Mouse (Mus musculus): ENCODE results near the gene 2310034G01Rik. TPM values are rescaled to one million over a fixed set of nuclear protein-coding genes. Genes with fewer than 3 reads are reported as not detected.

2310034G01Rik gene
- polyA plus RNA-seq, 1 experiment from 2014 or later, result 3.0 TPM

DNA sequence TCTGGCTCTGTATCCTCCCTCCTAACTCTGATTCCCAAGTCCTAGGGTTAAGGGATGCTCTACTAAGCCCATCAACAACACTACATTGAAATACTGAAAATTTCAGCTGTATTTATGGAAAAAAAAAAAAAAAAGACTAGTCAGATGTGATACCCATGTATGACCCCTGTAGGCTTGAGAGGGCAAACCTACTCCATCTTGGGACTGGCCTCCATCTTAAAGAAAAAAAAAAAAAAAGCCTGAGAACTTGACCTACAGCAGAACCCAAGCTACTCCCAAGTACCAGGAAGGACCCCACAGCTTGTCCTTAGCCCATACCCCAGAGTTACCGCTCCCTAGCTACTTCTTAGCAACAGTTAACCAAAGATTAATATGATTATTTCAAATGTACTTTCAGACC lies 3.0 kb downstream of the 2310034G01Rik start:
- Histone ChIP-seq H3K9ac (replicated peaks; ENCODE audit: low read depth, low read length) (no peak overlapping the region), H3K27ac (ENCODE audit: low read length) (no peak overlapping the region), H3K4me2 (ENCODE audit: low read length) (no peak overlapping the region), H3K4me3 (replicated peaks; ENCODE audit: low read length) (no peak overlapping the region), H3K4me1 (replicated peaks; ENCODE audit: control insufficient read depth, insufficient read depth, low read length) (peaks cover 16% of the 10 kb centered on the region), H3K9me3 (ENCODE audit: control insufficient read depth, low read length) (no peaks in the 10 kb centered on the region), H3K36me3 (ENCODE audit: control insufficient read depth, insufficient read depth) (no peaks in the 10 kb centered on the region), H3K27me3 (replicated peaks; ENCODE audit: control insufficient read depth, insufficient read depth, low read length) (no peaks in the 10 kb centered on the region)
- no peak for ATAC-seq
- 98% methylated on average over 1 of the region's 1 CpGs for WGBS

DNA sequence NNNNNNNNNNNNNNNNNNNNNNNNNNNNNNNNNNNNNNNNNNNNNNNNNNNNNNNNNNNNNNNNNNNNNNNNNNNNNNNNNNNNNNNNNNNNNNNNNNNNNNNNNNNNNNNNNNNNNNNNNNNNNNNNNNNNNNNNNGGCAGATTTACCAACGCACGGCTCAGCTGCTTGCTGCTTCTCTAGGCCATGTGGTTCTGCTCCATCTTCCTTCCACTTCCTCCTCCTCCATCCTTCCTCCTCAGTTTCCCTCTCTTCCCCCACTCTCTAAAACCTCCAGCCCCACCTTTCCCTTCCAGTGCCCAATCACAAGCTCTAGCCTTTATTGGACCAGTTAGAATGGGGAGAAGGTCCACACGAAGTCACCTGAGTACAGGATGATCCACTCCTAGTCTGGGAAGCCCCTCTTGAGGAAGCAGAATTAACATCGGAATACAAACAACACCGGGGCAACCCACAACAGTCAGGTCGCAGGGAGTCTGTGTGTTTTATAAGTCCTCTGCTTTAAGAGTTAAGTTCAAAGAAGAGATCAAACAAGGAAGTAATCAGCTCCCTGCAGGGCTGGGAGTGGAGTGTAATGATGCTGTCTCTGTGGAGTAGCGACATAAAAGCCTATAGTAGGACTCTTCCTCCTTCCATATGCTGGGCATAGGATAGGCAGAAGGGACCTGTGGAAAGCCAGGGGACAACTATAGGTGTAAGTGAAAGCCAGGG lies 5.2 kb downstream of the 2310034G01Rik start:
- no peak for ATAC-seq
- Histone ChIP-seq H3K4me3 (replicated peaks; ENCODE audit: low read length) (no peak overlapping the region), H3K9ac (replicated peaks; ENCODE audit: low read depth, low read length) (no peak overlapping the region), H3K4me1 (replicated peaks; ENCODE audit: control insufficient read depth, insufficient read depth, low read length) (peaks cover 13% of the 10 kb centered on the region), H3K36me3 (ENCODE audit: control insufficient read depth, insufficient read depth) (no peaks in the 10 kb centered on the region), H3K27me3 (replicated peaks; ENCODE audit: control insufficient read depth, insufficient read depth, low read length) (no peaks in the 10 kb centered on the region), H3K27ac (ENCODE audit: low read length) (no peak overlapping the region), H3K4me2 (ENCODE audit: low read length) (no peak overlapping the region), H3K9me3 (ENCODE audit: control insufficient read depth, low read length) (no peaks in the 10 kb centered on the region)
- WGBS, result 23% methylated on average over 7 of the region's 7 CpGs

DNA sequence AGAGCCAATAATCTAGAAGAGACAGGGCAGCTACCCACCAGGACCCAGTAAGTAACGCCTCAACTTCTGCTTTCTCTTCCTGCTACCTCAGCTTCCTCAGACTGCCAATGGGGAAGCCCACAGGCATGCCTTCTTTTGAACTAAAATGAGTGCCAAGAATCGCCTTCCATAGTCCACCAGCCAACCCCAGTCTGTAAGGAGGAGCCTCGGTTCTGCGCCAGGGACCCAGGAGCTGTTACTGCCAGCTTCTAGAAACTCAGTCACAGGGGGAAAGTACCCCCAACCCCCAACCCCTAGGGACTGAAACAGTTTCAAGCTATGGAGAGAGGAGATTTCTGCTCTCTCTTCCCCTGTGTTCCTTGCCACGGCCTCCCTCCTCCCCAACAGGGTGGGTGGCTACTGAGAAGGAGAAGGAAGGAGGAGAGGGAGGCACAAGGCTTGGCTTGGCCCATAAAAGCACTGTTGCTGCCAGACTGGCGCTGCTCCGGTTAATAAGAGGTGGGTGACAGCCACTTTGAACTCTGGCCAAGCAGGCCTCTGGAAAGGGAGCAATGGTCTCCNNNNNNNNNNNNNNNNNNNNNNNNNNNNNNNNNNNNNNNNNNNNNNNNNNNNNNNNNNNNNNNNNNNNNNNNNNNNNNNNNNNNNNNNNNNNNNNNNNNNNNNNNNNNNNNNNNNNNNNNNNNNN lies 10.7 kb downstream of the 2310034G01Rik start:
- WGBS, result 38% methylated on average over 7 of the region's 7 CpGs
- Histone ChIP-seq H3K4me3 (replicated peaks; ENCODE audit: low read length) (peak overlapping the region; percentile 29), H3K4me1 (replicated peaks; ENCODE audit: control insufficient read depth, insufficient read depth, low read length) (peaks cover 27% of the 10 kb centered on the region), H3K27me3 (replicated peaks; ENCODE audit: control insufficient read depth, insufficient read depth, low read length) (no peaks in the 10 kb centered on the region), H3K4me2 (ENCODE audit: low read length) (peak overlapping the region; percentile 45), H3K9me3 (ENCODE audit: control insufficient read depth, low read length) (no peaks in the 10 kb centered on the region), H3K36me3 (ENCODE audit: control insufficient read depth, insufficient read depth) (no peaks in the 10 kb centered on the region), H3K9ac (replicated peaks; ENCODE audit: low read depth, low read length) (peak overlapping the region; percentile 16), H3K27ac (ENCODE audit: low read length) (peak overlapping the region; percentile 76)
- peak; percentile 47 for ATAC-seq

DNA sequence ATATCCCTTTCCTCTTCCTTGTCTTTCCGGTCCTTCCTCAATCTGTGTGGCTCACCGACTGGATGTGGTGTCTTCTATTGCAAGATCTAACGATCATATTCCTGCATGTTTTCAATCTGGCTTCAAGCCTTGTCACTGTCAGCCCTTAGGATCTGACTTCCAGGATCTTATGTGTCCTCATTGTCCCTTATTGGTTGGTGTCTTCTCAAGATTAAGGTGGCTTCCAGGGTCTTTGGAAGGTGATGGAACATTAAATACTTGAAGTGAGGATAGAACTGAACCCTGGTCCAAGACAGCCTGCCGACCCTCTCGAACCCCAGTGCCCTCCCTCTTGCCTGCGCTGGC lies 11.2 kb downstream of the 2310034G01Rik start:
- ATAC-seq, result no peak
- H3K9me3 ChIP-seq (ENCODE audit: control insufficient read depth, low read length), result no peaks in the 10 kb centered on the region
- H3K9ac ChIP-seq (replicated peaks; ENCODE audit: low read depth, low read length), result peak overlapping the region; percentile 16
- peaks cover 27% of the 10 kb centered on the region for H3K4me1 ChIP-seq (replicated peaks; ENCODE audit: control insufficient read depth, insufficient read depth, low read length)
- peak overlapping the region; percentile 29 for H3K4me3 ChIP-seq (replicated peaks; ENCODE audit: low read length)
- H3K27ac ChIP-seq (ENCODE audit: low read length), result peak overlapping the region; percentile 76
- H3K4me2 ChIP-seq (ENCODE audit: low read length), result peak overlapping the region; percentile 45
- WGBS, result 47% methylated on average over 6 of the region's 6 CpGs
- H3K27me3 ChIP-seq (replicated peaks; ENCODE audit: control insufficient read depth, insufficient read depth, low read length), result no peaks in the 10 kb centered on the region
- no peaks in the 10 kb centered on the region for H3K36me3 ChIP-seq (ENCODE audit: control insufficient read depth, insufficient read depth)

DNA sequence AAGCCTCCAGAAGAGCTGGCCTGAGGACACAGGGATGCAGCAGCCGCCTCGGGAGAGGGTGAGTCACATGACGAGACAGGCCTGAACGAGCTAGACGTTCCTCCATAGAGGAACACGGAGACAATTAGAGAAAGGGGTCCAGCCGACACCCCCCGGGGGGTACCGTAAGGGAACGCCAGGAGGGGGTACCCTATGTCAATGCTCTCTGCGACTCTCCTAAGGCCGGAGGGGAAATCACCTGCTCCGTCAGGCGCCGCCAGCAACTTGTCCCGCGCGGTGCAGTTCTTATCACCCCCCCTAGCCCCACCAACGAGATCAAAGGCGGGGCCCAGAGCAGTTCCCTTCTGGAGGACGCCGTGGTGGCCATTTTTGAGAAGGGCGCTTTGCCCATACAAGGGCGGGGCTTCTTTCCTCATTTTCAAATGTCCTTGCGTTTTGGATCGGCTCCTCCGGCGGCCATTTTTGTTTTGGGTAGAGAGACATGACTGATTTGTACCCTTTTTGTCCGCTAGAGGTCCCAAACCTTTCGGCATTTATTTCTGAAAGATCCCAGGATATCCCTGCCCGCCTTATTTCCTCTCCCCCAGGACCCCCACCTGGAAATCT lies 11.7 kb downstream of the 2310034G01Rik start, which contains the start of gene Cuedc2:
Gene Cuedc2 (minus strand): TSS at position 372 of the 606 bp plus-strand sequence.
- H3K4me3 ChIP-seq (replicated peaks; ENCODE audit: low read length), result peak within 1 kb of the TSS; percentile 87
- H3K9ac ChIP-seq (replicated peaks; ENCODE audit: low read depth, low read length), result peak within 1 kb of the TSS; percentile 91
- H3K27ac ChIP-seq (ENCODE audit: low read length), result peak within 1 kb of the TSS; percentile 83
- H3K4me1 ChIP-seq (replicated peaks; ENCODE audit: control insufficient read depth, insufficient read depth, low read length), result peaks cover 27% of the 10 kb centered on the region
- WGBS, result under 1% methylated on average over 31 of the region's 31 CpGs
- H3K36me3 ChIP-seq (ENCODE audit: control insufficient read depth, insufficient read depth), result no peaks in the 10 kb centered on the region
- ATAC-seq, result peak; percentile 89
- H3K4me2 ChIP-seq (ENCODE audit: low read length), result peak within 1 kb of the TSS; percentile 94
- no peaks in the 10 kb centered on the region for H3K9me3 ChIP-seq (ENCODE audit: control insufficient read depth, low read length)
- H3K27me3 ChIP-seq (replicated peaks; ENCODE audit: control insufficient read depth, insufficient read depth, low read length), result no peaks in the 10 kb centered on the region

DNA sequence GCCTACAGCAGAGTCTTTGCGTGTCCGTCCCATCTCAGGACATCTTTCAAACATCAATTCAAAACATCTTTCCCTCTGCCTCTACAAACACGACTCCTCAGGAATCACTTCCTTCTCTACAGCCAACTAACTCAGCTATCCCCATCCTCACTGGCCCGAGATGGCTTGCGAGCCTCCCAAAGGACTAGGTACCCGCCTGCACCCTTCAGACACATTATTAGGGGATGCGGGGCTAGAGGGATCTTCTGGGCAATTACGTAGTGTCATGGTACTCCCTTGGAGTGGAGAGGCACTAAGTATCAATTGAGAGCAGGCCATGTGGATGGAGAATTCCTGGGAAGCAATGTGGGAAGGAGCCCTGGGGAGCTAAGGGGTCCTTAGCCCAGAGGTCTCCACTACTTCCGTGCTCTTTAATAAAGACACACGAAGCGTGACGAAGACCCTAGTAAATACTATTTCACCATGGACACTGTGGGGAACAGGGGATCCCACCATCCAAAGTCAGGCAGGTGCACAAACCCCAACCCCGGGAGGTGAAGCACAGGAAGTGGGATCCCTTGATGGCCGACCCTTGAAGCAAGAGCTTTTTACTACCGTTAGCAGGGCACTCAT lies 12.3 kb downstream of the 2310034G01Rik start:
- H3K4me1 ChIP-seq (replicated peaks; ENCODE audit: control insufficient read depth, insufficient read depth, low read length), result peaks cover 27% of the 10 kb centered on the region
- no peaks in the 10 kb centered on the region for H3K9me3 ChIP-seq (ENCODE audit: control insufficient read depth, low read length)
- H3K4me2 ChIP-seq (ENCODE audit: low read length), result peak overlapping the region; percentile 94
- WGBS, result 27% methylated on average over 15 of the region's 15 CpGs
- no peaks in the 10 kb centered on the region for H3K36me3 ChIP-seq (ENCODE audit: control insufficient read depth, insufficient read depth)
- H3K27ac ChIP-seq (ENCODE audit: low read length), result peak overlapping the region; percentile 83
- H3K27me3 ChIP-seq (replicated peaks; ENCODE audit: control insufficient read depth, insufficient read depth, low read length), result no peaks in the 10 kb centered on the region
- peak overlapping the region; percentile 87 for H3K4me3 ChIP-seq (replicated peaks; ENCODE audit: low read length)
- peak overlapping the region; percentile 91 for H3K9ac ChIP-seq (replicated peaks; ENCODE audit: low read depth, low read length)
- no peak for ATAC-seq

DNA sequence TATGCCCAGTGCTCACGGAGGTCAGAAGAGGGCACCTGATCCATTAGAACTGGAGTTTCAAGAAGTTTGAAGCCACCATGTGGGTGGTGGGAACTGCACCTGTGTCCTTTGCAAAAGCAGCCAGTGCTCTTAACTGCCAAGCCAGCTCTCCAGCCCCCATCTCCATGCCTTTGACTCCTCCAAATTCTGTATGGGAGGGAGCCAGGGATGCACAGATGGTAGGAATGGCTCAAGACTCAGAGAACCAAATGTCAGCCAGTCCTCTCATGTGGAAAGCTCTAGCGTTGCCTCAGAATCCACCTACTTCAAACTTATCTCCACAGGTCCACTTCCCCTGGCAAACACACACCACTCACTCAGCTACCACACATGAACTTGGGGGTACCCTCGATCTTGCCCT lies 16.2 kb downstream of the 2310034G01Rik start:
- Histone ChIP-seq H3K36me3 (ENCODE audit: control insufficient read depth, insufficient read depth) (peaks cover 9% of the 10 kb centered on the region), H3K9ac (replicated peaks; ENCODE audit: low read depth, low read length) (no peak overlapping the region), H3K4me1 (replicated peaks; ENCODE audit: control insufficient read depth, insufficient read depth, low read length) (peaks cover 33% of the 10 kb centered on the region), H3K4me3 (replicated peaks; ENCODE audit: low read length) (no peak overlapping the region), H3K4me2 (ENCODE audit: low read length) (no peak overlapping the region), H3K9me3 (ENCODE audit: control insufficient read depth, low read length) (no peaks in the 10 kb centered on the region), H3K27me3 (replicated peaks; ENCODE audit: control insufficient read depth, insufficient read depth, low read length) (no peaks in the 10 kb centered on the region), H3K27ac (ENCODE audit: low read length) (no peak overlapping the region)
- WGBS, result 79% methylated on average over 3 of the region's 3 CpGs
- no peak for ATAC-seq

DNA sequence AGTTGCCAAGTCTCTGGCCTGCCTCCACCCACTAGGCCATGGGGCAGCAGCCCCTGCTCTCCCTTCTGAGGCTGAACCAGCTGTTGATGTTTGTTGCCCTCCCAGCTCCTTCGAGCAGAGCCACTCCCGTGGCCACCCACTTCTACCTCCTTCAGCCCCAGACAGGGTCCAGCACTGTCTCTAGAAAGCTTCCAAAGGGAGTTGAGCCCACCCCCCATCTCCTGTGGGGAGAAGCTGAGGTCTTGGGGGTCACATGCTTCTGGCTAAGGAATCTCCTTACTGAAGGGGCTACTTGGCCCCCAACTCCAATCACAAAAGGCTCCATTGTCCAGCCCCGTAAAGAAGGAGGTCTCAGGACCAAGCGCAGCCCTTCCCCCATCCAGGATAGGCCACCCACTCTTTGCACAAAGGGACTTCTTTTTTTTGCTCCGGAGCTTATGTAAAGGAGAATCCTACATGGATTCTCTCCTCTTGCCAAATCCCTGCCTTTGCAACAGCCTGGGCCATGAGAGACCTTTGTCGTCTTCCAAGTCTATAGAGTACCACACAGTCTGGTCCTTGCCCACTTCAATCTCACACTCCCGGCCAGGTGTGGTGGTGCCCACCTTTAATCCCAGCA lies 17.3 kb downstream of the 2310034G01Rik start:
- no peak overlapping the region for H3K4me3 ChIP-seq (replicated peaks; ENCODE audit: low read length)
- no peaks in the 10 kb centered on the region for H3K27me3 ChIP-seq (replicated peaks; ENCODE audit: control insufficient read depth, insufficient read depth, low read length)
- peaks cover 31% of the 10 kb centered on the region for H3K4me1 ChIP-seq (replicated peaks; ENCODE audit: control insufficient read depth, insufficient read depth, low read length)
- no peaks in the 10 kb centered on the region for H3K9me3 ChIP-seq (ENCODE audit: control insufficient read depth, low read length)
- 30% methylated on average over 7 of the region's 7 CpGs for WGBS
- H3K36me3 ChIP-seq (ENCODE audit: control insufficient read depth, insufficient read depth), result peaks cover 9% of the 10 kb centered on the region
- H3K27ac ChIP-seq (ENCODE audit: low read length), result no peak overlapping the region
- no peak for ATAC-seq
- no peak overlapping the region for H3K9ac ChIP-seq (replicated peaks; ENCODE audit: low read depth, low read length)
- no peak overlapping the region for H3K4me2 ChIP-seq (ENCODE audit: low read length)

DNA sequence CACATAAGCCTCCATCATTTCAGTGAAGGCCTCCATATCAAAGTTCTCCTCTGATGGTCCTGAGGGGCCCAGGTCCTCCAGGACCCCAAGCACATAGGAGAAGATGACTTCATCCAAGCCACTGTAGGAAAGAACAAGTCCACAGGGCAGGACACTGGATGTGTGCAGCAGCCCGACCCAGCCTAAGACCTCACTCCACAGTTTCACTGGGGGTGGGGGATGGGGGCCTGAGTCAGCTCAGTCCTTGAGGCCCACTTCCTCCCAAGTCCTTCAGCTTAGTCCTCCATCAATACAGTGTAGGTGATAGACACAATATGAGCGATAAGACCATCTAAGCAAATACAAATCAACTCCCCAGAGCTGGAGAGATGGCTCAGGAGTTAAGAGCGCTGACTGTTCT lies 18.2 kb downstream of the 2310034G01Rik start:
- H3K4me2 ChIP-seq (ENCODE audit: low read length), result no peak overlapping the region
- H3K4me3 ChIP-seq (replicated peaks; ENCODE audit: low read length), result no peak overlapping the region
- no peaks in the 10 kb centered on the region for H3K9me3 ChIP-seq (ENCODE audit: control insufficient read depth, low read length)
- no peak for ATAC-seq
- H3K4me1 ChIP-seq (replicated peaks; ENCODE audit: control insufficient read depth, insufficient read depth, low read length), result peaks cover 30% of the 10 kb centered on the region
- no peak overlapping the region for H3K27ac ChIP-seq (ENCODE audit: low read length)
- H3K9ac ChIP-seq (replicated peaks; ENCODE audit: low read depth, low read length), result no peak overlapping the region
- H3K27me3 ChIP-seq (replicated peaks; ENCODE audit: control insufficient read depth, insufficient read depth, low read length), result no peaks in the 10 kb centered on the region
- 79% methylated on average over 3 of the region's 3 CpGs for WGBS
- peaks cover 9% of the 10 kb centered on the region for H3K36me3 ChIP-seq (ENCODE audit: control insufficient read depth, insufficient read depth)

Measured in forebrain, embryonic 16.5 days (tissue).